Mouse (Mus musculus) erythroblast, adult 5-6 weeks (primary cell): ENCODE measurements around the gene Ceacam20. TPM values are rescaled to one million over a fixed set of nuclear protein-coding genes. Genes with fewer than 3 reads are reported as not detected.
"Not testable (repeated sequence)": the region's sequence is repeated elsewhere in the genome, so short reads cannot be mapped to it uniquely, and the experiment has no call there.

ENCODE experiments used
- ATAC-seq: replicated peaks from 2 replicates; pipeline ENCODE4 v1.8.0; 2016; ENCODE audit warnings: moderate number of reproducible peaks, mild to moderate bottlenecking, moderate TSS enrichment, inconsistent platforms; ENCODE audit not compliant: poor library complexity, low FRiP score, severe bottlenecking
- total RNA-seq, 2 experiments: library from RNA; stranded (forward) in 1 of 2; stranded (reverse) in 1 of 2; fragments of 150-400 nt in 1 of 2; fragments of 200-764, 138-1000 nt in 1 of 2; gene quantifications; 2 replicates each; pipeline versions ENCODE4 v1.2.3 to v1.2.4; 2015 to 2017; ENCODE audit warnings: low replicate concordance in 2 of 2

Gene Ceacam20
- total RNA-seq, 2 experiments from 2014 or later: not detected

DNA sequence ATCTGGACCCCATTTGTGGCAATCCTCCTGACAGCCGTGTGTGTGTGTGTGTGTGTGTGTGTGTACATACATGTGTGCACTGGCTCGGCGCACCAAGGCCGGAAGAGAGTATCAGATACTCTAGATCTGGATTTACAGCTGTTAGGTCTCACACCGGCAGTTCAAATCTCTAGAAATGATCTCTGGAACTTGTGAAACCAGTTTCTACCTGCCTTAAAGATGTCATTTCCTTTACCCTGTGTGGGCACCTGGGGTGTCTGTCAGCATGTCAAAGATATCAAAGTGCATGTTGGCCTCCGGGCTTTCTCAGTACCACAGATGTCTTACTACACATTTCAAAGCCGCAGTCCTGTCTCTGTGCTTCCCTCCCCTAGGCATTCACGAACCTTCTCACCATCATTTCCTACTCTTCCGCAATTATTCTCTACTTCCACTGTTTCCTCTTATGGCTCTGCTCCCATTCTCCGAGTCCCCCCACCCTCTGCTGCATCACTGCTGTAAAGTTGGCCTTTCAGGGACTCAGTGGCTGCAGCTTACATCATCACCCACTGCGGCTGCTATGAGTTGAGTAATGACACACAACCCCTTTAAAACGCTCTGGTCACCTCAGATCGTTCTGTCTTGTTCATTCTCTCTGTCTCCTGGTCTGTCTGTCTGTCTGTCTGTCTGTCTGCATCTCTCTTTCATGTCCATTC lies 19.2 kb upstream of the Ceacam20 start:
- no peak for ATAC-seq

DNA sequence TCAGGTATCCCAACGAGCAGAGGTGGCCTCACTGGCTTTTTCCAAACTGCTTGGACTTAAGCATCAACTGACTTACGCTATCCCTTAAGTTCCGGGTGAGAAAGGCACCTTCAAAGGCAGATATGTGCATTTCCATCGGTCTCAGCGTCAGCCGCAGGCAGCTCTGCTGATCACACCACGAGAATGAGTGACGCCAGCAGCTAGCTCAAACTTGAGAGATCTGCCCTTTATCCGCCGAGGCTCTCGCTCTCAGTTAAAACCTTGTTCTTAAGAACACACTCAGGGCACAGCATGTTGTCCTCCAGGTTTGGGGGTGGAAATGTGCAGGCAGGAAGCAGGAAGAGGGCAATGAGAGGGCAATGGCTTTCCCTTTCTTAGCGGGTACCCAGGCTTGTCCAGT lies 16.3 kb upstream of the Ceacam20 start:
- no peak for ATAC-seq

DNA sequence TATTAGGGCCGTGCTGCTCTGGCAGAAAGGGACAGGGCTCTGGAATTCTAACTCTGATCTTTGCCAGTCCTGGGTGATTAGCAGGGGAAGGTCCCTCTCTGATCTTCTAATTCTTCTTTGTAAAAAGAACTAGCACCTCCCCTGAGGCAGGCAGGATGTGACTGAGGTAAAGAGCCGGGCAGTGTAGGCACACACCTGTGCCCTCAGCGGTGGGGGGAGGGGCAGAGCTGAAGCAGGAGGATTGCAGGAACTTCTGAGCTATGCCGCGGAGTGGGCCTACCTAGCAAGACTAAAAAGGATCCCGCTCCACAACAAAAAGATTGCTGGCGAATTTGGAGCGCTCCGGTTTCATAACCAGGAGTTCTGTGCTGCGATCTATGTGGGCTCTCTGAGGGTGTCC lies 15.2 kb upstream of the Ceacam20 start:
- ATAC-seq: no peak

DNA sequence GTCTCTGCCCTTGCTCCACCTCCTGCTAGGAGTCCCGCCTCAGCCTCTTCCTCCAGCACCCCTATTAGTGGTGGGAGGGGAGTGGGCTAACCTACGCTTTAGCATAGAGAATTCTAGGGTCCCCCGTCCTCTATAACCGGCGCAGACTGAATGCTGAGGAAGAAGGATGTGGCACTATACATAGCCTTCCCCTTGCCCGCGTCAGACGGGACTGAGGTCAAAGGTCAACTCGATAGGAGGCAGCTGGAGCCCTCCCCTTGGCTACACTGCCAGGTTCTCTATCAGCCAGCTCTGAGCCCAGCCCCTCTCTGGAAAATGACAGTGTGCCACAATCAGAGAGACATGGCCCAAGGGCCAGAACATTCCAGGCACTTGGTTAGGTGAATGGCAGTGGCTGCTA lies 14.6 kb upstream of the Ceacam20 start, which contains the start of gene Igsf23:
Igsf23 (minus strand) TSS at position 168 of the 400 bp plus-strand sequence.
- ATAC-seq: no peak

DNA sequence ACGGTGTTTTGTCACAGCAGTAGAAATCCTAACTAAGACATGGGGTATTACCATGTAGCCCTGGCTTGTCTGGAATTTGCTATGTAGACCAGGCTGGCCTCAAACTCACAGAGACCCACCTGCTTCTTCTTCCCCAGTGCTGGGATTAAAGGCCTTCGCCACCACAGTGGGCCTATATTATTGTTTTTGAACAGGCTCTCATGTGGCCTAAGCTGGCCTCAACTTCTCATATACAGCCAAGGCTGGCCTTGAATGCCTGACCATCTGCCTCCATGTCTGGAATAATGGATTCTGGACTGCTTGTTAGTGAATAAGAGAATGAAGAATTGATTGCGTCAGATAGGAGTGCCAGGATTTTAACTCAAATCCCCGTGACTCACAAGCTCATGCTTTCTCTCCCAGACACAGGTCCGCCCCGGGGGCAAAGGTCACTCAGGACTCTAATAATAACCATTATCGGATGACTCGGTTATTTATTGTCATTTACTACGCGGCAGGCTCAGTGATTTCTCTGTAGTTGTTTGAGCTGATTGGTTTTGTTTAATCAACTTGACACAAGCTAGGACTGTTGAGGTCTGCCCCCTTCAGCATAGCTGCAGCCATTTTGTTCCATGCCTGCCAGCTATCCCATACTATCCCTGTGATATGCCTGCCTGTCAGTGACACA lies 12.8 kb upstream of the Ceacam20 start:
- ATAC-seq: no peak

DNA sequence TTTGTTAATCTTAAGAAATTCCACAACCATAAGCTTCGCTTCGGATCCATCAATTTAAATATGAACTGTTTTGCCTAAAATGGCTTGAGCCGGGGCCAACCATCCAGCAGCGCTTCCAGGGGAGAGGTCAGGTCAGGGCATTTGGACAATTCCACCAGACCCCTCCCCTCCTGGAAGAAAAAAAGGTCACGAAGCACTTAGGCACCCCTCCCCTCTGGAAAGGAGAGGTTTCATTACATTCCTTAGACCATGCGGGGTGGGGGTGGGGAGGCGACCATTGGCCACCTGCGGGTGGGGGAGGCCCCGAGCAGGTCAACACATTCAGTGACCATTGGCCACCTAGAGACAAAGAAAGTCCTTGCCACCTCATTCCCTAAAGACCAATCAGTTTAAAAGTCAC lies 12.2 kb upstream of the Ceacam20 start:
- no peak for ATAC-seq

DNA sequence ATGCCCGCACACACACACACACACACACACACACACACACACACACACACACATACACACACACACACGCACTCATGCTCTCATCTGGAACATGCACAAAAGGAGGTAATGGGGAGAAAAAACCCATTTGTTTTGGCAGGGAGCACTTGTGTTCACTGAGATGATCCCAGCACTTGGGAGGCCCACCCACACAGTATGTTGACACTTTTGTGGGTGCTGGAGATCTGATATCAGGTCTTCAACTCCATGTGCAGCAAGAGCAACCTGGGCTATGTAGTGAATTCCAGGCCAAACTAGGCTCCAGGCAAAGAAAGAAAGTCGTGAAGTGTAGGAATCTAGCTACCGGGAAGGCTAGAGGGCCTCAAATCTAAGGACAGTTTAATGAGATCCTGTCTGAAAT lies 9.4 kb upstream of the Ceacam20 start:
- ATAC-seq: no peak

DNA sequence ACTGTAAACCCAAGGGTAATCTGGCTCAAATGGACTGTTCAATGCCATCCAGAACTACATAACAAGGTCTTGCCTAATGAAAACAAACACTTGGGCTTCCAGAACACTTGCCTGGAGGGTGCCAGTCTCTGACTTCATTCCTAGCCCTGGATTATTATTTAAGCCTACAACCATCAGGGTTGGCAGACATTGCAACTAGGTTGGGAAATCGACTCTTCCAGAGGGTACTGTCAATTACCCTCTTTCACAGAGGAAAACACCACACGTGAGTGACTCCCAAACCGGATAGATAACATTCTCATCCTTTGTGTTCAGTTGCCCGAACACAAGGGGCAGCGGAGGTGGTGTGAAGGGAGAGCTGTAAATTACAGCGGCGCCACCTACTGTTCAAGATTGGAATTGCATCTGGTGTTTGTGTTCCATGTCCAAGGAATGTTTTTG lies 8.9 kb upstream of the Ceacam20 start:
- no peak; the same call in 1 of the 2 replicates for ATAC-seq

DNA sequence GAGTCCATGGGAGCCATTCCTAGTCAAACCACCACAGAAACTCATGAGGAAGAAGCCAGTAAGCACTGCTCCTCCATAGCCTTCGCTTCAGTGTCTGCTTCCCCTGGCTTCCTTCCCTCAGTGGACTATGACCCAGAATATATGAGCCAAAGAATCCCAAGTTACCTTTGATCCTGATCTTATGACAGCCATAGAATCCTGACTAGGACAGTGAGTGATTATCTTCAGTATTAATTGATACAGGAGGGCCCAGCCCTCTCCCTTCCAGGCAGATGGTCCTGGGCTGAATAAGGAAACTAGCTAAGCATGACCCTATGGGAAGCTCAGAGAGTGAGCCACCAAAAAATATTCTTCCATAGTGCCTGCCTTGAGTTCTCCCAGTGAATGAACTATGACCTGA lies 2.8 kb upstream of the Ceacam20 start:
- no peak for ATAC-seq

DNA sequence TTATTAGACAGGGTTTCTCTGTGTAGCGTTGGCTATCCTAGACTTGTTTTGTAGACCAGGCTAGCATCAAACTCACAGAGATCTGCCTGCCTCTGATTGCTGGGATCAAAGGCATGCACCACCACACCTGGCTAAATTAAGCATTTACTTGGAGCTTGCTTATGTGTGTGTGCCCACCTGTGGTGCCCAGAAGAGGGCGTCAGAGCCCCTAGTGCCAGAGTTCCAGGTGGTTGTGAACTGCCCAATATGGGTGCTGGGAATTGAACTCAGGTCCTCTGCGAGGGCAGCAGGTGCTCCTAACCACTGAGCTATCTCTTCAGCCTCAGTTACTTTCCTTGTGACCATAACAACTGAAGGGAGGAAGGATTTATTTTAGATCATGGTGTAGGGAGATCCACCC lies 3.9 kb downstream of the Ceacam20 start:
- ATAC-seq: no peak

DNA sequence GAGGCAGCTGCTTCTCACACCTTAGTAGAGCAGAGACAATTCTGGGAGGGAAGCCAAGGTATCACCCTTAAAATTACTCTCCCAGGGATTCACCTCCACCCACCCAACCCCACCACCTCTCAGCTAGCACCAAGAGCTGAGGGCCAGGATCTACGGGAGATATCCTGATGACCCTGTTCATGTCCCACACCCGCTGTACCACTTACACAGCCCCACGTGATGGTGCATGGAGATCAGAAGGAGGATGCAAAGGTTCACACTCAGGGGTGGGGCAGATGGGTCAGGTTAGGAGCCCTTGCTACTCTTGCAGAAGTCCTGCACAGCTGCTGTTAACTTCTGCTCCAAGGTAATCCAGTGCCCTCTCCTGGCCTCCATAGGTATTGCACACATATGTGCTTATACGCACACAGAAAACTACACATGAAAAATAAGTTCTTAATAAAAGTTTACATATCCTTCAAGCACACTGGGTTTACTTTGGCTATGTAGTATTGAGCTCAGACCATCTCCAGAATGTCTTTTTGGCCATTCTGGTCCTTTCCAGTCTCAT lies 4.4 kb downstream of the Ceacam20 start:
- no peak for ATAC-seq

DNA sequence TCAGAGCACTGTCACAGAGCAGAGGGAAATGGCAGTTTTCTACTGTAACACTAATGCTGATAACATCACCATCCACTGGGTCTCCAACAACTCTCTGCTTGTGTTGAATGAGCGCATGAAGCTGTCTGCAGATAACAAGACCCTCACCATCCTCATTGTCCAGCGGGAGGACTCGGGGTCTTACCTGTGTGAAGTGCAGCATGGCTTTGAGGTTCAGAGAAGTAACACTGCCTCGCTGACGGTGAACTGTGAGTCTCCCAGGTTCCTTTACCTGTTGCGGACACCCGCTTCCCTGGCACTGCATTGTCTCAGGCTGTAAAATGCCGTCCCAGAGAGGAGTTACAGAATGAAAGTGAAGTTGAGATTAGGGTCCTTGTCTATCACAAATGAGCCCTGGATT lies 5.0 kb downstream of the Ceacam20 start:
- ATAC-seq: no peak

DNA sequence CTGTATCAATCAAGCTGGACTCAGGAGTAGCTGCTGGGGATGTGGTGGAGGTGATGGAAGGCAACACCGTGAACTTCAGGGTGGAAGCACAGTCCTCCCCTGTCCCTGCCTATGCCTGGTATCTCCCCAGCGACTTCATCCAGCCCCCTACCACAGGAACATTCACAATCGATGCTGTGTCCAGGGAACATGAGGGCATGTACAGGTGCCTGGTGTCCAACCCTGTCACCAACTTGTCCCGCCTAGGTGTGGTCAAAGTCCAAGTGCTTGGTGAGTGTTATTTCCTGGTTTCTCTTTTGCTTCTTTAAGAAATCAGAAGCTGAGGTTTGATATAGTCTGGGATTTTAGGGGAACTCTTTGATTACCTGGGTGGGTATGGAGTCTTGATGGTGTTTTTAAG lies 6.3 kb downstream of the Ceacam20 start:
- ATAC-seq: no peak

DNA sequence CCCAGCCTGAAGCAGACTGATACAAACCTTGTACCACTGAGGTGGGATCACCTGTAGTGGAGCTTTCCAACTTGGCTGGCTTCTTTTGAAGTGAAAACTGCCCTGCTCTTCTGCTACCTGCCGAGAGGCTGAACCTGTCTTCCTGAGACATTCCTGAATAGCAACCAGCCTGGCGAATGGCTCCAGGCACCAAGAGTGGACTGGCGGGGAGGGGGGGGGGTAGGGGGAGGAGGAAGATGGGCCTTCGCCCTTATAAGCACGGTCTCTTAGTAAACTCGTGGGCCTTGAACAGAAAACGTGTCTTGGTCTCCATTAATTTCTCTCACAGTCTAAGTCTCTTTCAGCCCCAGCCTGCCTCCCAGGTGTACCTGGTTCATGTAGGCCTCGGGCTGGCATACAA lies 26.0 kb downstream of the Ceacam20 start, which contains the start of gene Nlrp9b:
Nlrp9b (plus strand) TSS at position 301 of the 400 bp plus-strand sequence.
- not testable (repeated sequence) for ATAC-seq

DNA sequence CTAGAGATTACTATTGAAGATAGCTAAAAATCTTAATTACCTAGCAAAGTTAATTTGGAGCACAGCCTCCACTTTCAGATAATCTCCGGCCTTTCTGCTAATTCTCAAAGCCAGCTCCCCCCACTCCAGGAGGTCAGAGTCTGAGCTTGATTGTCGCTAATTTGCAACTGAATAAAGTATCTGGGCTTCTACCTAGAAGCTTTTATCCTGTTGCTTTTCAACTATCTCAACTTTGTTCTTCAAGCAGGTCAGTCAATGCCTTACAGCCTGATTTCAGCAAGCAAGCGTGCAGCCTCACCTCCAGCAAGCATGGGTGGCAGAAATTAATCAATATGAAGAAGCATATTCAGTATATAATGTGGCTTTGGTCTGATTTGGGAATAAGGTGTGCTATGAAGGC lies 31.5 kb downstream of the Ceacam20 start:
- not testable (repeated sequence) for ATAC-seq

DNA sequence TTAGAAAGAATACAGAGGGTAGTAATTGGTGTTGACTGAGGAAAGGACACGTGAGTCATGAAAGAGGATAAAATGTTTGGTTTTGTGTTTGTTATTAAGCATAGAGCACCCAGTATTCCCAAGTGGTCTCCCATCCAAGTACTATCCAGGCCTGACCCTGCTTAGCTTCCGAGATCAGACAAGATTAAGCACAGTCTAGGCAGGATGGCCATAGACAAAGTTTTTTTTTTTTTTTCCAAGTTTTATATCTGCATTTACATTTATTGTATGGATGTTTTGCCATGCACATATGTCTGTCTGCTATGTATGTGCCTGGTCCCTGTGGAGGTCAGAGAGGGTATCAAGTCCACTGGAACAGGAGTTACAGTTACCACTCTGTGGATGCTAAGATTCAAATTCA lies 44.8 kb downstream of the Ceacam20 start:
- ATAC-seq: no peak

Other genes with a start within 250 kb of the Ceacam20 start
- gene Tomm40, start 250.0 kb upstream of the Ceacam20 start, total RNA-seq (2015; ENCODE audit: low replicate concordance): 6.5 and 8.2 TPM in 2 replicates
- 3.4 and 9.6 TPM in 2 replicates for gene Tomm40, start 250.0 kb upstream of the Ceacam20 start, total RNA-seq (2017; ENCODE audit: low replicate concordance)
- not detected in 2 replicates for gene Nectin2, start 214.9 kb upstream of the Ceacam20 start, total RNA-seq (2015; ENCODE audit: low replicate concordance)
- 1.0 TPM in 1 of 2 replicates, not detected in the other for gene Nectin2, start 214.9 kb upstream of the Ceacam20 start, total RNA-seq (2017; ENCODE audit: low replicate concordance)
- not detected in 2 replicates for gene Bcam, start 194.4 kb upstream of the Ceacam20 start, total RNA-seq (2015; ENCODE audit: low replicate concordance)
- gene Bcam, start 194.4 kb upstream of the Ceacam20 start, total RNA-seq (2017; ENCODE audit: low replicate concordance): not detected in 2 replicates
- gene Cblc, start 168.6 kb upstream of the Ceacam20 start, total RNA-seq (2015; ENCODE audit: low replicate concordance): not detected in 2 replicates
- gene Cblc, start 168.6 kb upstream of the Ceacam20 start, total RNA-seq (2017; ENCODE audit: low replicate concordance): not detected in 2 replicates
- 14.8 TPM in 1 of 2 replicates, not detected in the other for gene Bcl3, start 142.6 kb upstream of the Ceacam20 start, total RNA-seq (2015; ENCODE audit: low replicate concordance)
- 0.84 and 1.5 TPM in 2 replicates for gene Bcl3, start 142.6 kb upstream of the Ceacam20 start, total RNA-seq (2017; ENCODE audit: low replicate concordance)
- not detected in 2 replicates for gene Gm19345, start 113.4 kb upstream of the Ceacam20 start, total RNA-seq (2015; ENCODE audit: low replicate concordance)
- gene Gm19345, start 113.4 kb upstream of the Ceacam20 start, total RNA-seq (2017; ENCODE audit: low replicate concordance): not detected in 2 replicates
- gene Ceacam16, start 104.1 kb upstream of the Ceacam20 start, total RNA-seq (2015; ENCODE audit: low replicate concordance): 0.38 TPM in 1 of 2 replicates, not detected in the other
- not detected in 2 replicates for gene Ceacam16, start 104.1 kb upstream of the Ceacam20 start, total RNA-seq (2017; ENCODE audit: low replicate concordance)
- gene Ceacam19, start 77.4 kb upstream of the Ceacam20 start, total RNA-seq (2015; ENCODE audit: low replicate concordance): not detected in 2 replicates
- gene Ceacam19, start 77.4 kb upstream of the Ceacam20 start, total RNA-seq (2017; ENCODE audit: low replicate concordance): 0.28 TPM in 1 of 2 replicates, not detected in the other
- 0.42 TPM in 1 of 2 replicates, not detected in the other for gene Pvr, start 44.3 kb upstream of the Ceacam20 start, total RNA-seq (2015; ENCODE audit: low replicate concordance)
- 1.9 TPM in 1 of 2 replicates, not detected in the other for gene Pvr, start 44.3 kb upstream of the Ceacam20 start, total RNA-seq (2017; ENCODE audit: low replicate concordance)
- not detected in 2 replicates for gene Igsf23, start 14.7 kb upstream of the Ceacam20 start, total RNA-seq (2015; ENCODE audit: low replicate concordance)
- not detected in 2 replicates for gene Igsf23, start 14.7 kb upstream of the Ceacam20 start, total RNA-seq (2017; ENCODE audit: low replicate concordance)
- not detected in 2 replicates for gene Nlrp9b, start 26.1 kb downstream of the Ceacam20 start, total RNA-seq (2015; ENCODE audit: low replicate concordance)
- gene Nlrp9b, start 26.1 kb downstream of the Ceacam20 start, total RNA-seq (2017; ENCODE audit: low replicate concordance): not detected in 2 replicates
- not detected in 2 replicates for gene Vmn1r91, start 134.3 kb downstream of the Ceacam20 start, total RNA-seq (2015; ENCODE audit: low replicate concordance)
- not detected in 2 replicates for gene Vmn1r91, start 134.3 kb downstream of the Ceacam20 start, total RNA-seq (2017; ENCODE audit: low replicate concordance)
- gene Gm16442, start 157.2 kb downstream of the Ceacam20 start, total RNA-seq (2015; ENCODE audit: low replicate concordance): not detected in 2 replicates
- gene Gm16442, start 157.2 kb downstream of the Ceacam20 start, total RNA-seq (2017; ENCODE audit: low replicate concordance): not detected in 2 replicates
- not detected in 2 replicates for gene Vmn1r93, start 173.7 kb downstream of the Ceacam20 start, total RNA-seq (2015; ENCODE audit: low replicate concordance)
- gene Vmn1r93, start 173.7 kb downstream of the Ceacam20 start, total RNA-seq (2017; ENCODE audit: low replicate concordance): not detected in 2 replicates
- gene Vmn1r94, start 203.0 kb downstream of the Ceacam20 start, total RNA-seq (2015; ENCODE audit: low replicate concordance): not detected in 2 replicates
- not detected in 2 replicates for gene Vmn1r94, start 203.0 kb downstream of the Ceacam20 start, total RNA-seq (2017; ENCODE audit: low replicate concordance)
- not detected in 2 replicates for gene Vmn1r95, start 228.3 kb downstream of the Ceacam20 start, total RNA-seq (2015; ENCODE audit: low replicate concordance)
- not detected in 2 replicates for gene Vmn1r95, start 228.3 kb downstream of the Ceacam20 start, total RNA-seq (2017; ENCODE audit: low replicate concordance)
- not detected in 2 replicates for gene Gm6164, start 240.2 kb downstream of the Ceacam20 start, total RNA-seq (2015; ENCODE audit: low replicate concordance)
- gene Gm6164, start 240.2 kb downstream of the Ceacam20 start, total RNA-seq (2017; ENCODE audit: low replicate concordance): not detected in 2 replicates